Mouse (Mus musculus) gastrocnemius, postnatal 14 days (tissue): ENCODE measurements around the gene Smcp. TPM values are rescaled to one million over a fixed set of nuclear protein-coding genes. Genes with fewer than 3 reads are reported as not detected.

ENCODE experiments used
- DNase-seq: peaks from one replicate; pipeline ENCODE4 v3.0.0; 2021; ENCODE audit warnings: mixed read lengths
- intact Hi-C: fragments of 180-260 bp; cut with DNase I; formaldehyde crosslinking; loops from one replicate; pipeline ENCODE4 v1.15.1; 2025; ENCODE audit warnings: low total_unique reads
- total RNA-seq, 2 experiments: library from RNA; stranded (reverse); gene quantifications; 2 replicates each; pipeline ENCODE4 v1.2.3; 2021

Gene Smcp
- total RNA-seq, 2 experiments from 2014 or later, result not detected

GRCm38 (mm10) chr3:92534411-92534810 is 54.4 kb downstream of the Smcp start, which contains the start of gene 2310046K23Rik:
Gene 2310046K23Rik (minus strand): TSS chr3:92534511.
- intact Hi-C loops, result no loop called here
- no peak for DNase-seq

Other genes starting within 250 kb of the Smcp start
- not detected for gene Sprr2d, start 249.9 kb downstream of the Smcp start, total RNA-seq
- gene Sprr2e, start 236.9 kb downstream of the Smcp start, total RNA-seq, result not detected
- not detected for gene Sprr2f, start 223.8 kb downstream of the Smcp start, total RNA-seq
- gene Sprr2h, start 203.3 kb downstream of the Smcp start, total RNA-seq, result not detected
- not detected for gene Sprr2i, start 181.0 kb downstream of the Smcp start, total RNA-seq
- not detected for gene Sprr2j-ps, start 170.9 kb downstream of the Smcp start, total RNA-seq
- gene Gm9774, start 159.6 kb downstream of the Smcp start, total RNA-seq, result 1 to 10 TPM; 2.7 to 3.8 TPM
- not detected for gene Sprr2k, start 156.4 kb downstream of the Smcp start, total RNA-seq
- not detected for gene Sprr1b, start 150.2 kb downstream of the Smcp start, total RNA-seq
- not detected for gene Sprr3, start 130.3 kb downstream of the Smcp start, total RNA-seq
- not detected for gene Sprr1a, start 103.1 kb downstream of the Smcp start, total RNA-seq
- not detected for gene Sprr4, start 88.5 kb downstream of the Smcp start, total RNA-seq
- not detected for gene 2310046K23Rik, start 54.5 kb downstream of the Smcp start, total RNA-seq
- gene Ivl, start 15.3 kb downstream of the Smcp start, total RNA-seq, result not detected
- not detected for gene 2210017I01Rik, start 18.5 kb upstream of the Smcp start, total RNA-seq
- not detected for gene Lce6a, start 32.7 kb upstream of the Smcp start, total RNA-seq
- not detected for gene Lce1a1, start 59.3 kb upstream of the Smcp start, total RNA-seq
- gene Lce1b, start 67.9 kb upstream of the Smcp start, total RNA-seq, result not detected
- not detected for gene Lce1a2, start 81.3 kb upstream of the Smcp start, total RNA-seq
- gene Lce1c, start 90.2 kb upstream of the Smcp start, total RNA-seq, result not detected
- not detected for gene Lce1d, start 98.2 kb upstream of the Smcp start, total RNA-seq
- gene Lce1e, start 120.1 kb upstream of the Smcp start, total RNA-seq, result not detected
- not detected for gene Lce1f, start 131.4 kb upstream of the Smcp start, total RNA-seq
- not detected for gene Gm38119, start 150.1 kb upstream of the Smcp start, total RNA-seq
- gene Lce1g, start 163.3 kb upstream of the Smcp start, total RNA-seq, result not detected
- not detected for gene Lce1h, start 176.1 kb upstream of the Smcp start, total RNA-seq
- not detected for gene Lce1i, start 189.9 kb upstream of the Smcp start, total RNA-seq
- not detected for gene Lce1j, start 201.5 kb upstream of the Smcp start, total RNA-seq
- not detected for gene Lce1k, start 218.9 kb upstream of the Smcp start, total RNA-seq
- gene Kprp, start 238.2 kb upstream of the Smcp start, total RNA-seq, result not detected